Comparison of ENCODE assay signal across 7 mouse cellular contexts in genomic region chr15:86213753-86214548, GRCm38 (mm10). TPM values are rescaled to one million over a fixed set of nuclear protein-coding genes. Genes with fewer than 3 reads are reported as not detected.
DNase-seq lines count a peak whose midpoint lies in the region; ATAC-seq and TF ChIP-seq lines count a peak whose summit lies in the region.

Gene Tbc1d22a, plus strand, starts transcription at chr15:86214459.

- peak; percentile 92 for ATAC-seq in embryonic facial prominence, embryonic 12.5 days (ENCODE audit: insufficient number of reproducible peaks, insufficient read depth, low FRiP score, low TSS enrichment)
- peak; percentile 84 for ATAC-seq in limb, embryonic 12.5 days (ENCODE audit: insufficient number of reproducible peaks, insufficient read depth, low FRiP score, low TSS enrichment, low read depth)
- peak; percentile 95 for ATAC-seq in midbrain, embryonic 15.5 days (replicated peaks)

- peaks cover 13% of the 10 kb centered on the region for H3K4me1 ChIP-seq in embryonic facial prominence, embryonic 12.5 days
- H3K4me1 ChIP-seq in kidney, adult 2 months (ENCODE audit: control insufficient read depth, insufficient read depth, low read length): peaks cover 3% of the 10 kb centered on the region; the same call in 1 of the 2 replicates
- peaks cover 19% of the 10 kb centered on the region for H3K4me1 ChIP-seq in limb, embryonic 12.5 days (replicated peaks)
- peaks cover 28% of the 10 kb centered on the region for H3K4me1 ChIP-seq in midbrain, embryonic 15.5 days
- H3K4me1 ChIP-seq in spleen, adult 2 months (ENCODE audit: control insufficient read depth, insufficient read depth, insufficient read length): peaks cover 4% of the 10 kb centered on the region; the same call in 1 of the 2 replicates

- no peaks in the 10 kb centered on the region for H3K9me3 ChIP-seq in embryonic facial prominence, embryonic 12.5 days
- no peaks in the 10 kb centered on the region for H3K9me3 ChIP-seq in limb, embryonic 12.5 days
- H3K9me3 ChIP-seq in midbrain, embryonic 15.5 days: no peaks in the 10 kb centered on the region

- H3K4me2 ChIP-seq in embryonic facial prominence, embryonic 12.5 days (replicated peaks): peak within 1 kb of the TSS; percentile 98
- peak within 1 kb of the TSS; percentile 99 for H3K4me2 ChIP-seq in limb, embryonic 12.5 days
- H3K4me2 ChIP-seq in midbrain, embryonic 15.5 days: peak within 1 kb of the TSS; percentile 98

- DNase-seq in adrenal gland, postnatal 25 days: peak; percentile 92
- DNase-seq in heart, adult 18-20 months: peak; percentile 94 to 97
- DNase-seq in kidney, adult 2 months: peak; percentile 95
- DNase-seq in spleen, adult 2 months (ENCODE audit: low read depth in 1 of 2, low spot score in 2 of 2): peak; percentile 81 to 90

- no peaks in the 10 kb centered on the region for H3K27me3 ChIP-seq in embryonic facial prominence, embryonic 12.5 days
- no peaks in the 10 kb centered on the region for H3K27me3 ChIP-seq in kidney, adult 2 months (replicated peaks; ENCODE audit: control insufficient read depth, insufficient read depth, low read length)
- no peaks in the 10 kb centered on the region for H3K27me3 ChIP-seq in limb, embryonic 12.5 days
- no peaks in the 10 kb centered on the region for H3K27me3 ChIP-seq in midbrain, embryonic 15.5 days (replicated peaks)
- no peaks in the 10 kb centered on the region for H3K27me3 ChIP-seq in spleen, adult 2 months (ENCODE audit: control insufficient read depth, insufficient read depth, low read length)

- H3K4me3 ChIP-seq in embryonic facial prominence, embryonic 12.5 days: peak within 1 kb of the TSS; percentile 87
- H3K4me3 ChIP-seq in kidney, adult 2 months (ENCODE audit: insufficient read depth, low read depth, low read length): peak within 1 kb of the TSS; percentile 80
- peak within 1 kb of the TSS; percentile 75 for H3K4me3 ChIP-seq in limb, embryonic 12.5 days (replicated peaks)
- H3K4me3 ChIP-seq in midbrain, embryonic 15.5 days: peak within 1 kb of the TSS; percentile 90
- H3K4me3 ChIP-seq in spleen, adult 2 months (ENCODE audit: extremely low read depth, insufficient read depth, insufficient read length): peak within 1 kb of the TSS; percentile 93

- H3K9ac ChIP-seq in embryonic facial prominence, embryonic 12.5 days: peak within 1 kb of the TSS; percentile 87
- peak within 1 kb of the TSS; percentile 77 for H3K9ac ChIP-seq in limb, embryonic 12.5 days (replicated peaks)
- H3K9ac ChIP-seq in midbrain, embryonic 15.5 days: peak within 1 kb of the TSS; percentile 91

- no peak for TF ChIP-seq CTCF in kidney, adult 2 months (conservative IDR thresholded peaks at IDR 0.05; ENCODE audit: insufficient read depth, insufficient read length, low read depth, low read length)
- TF ChIP-seq CTCF in spleen, adult 2 months (IDR thresholded peaks at IDR 0.05; ENCODE audit: extremely low read depth, insufficient read depth, insufficient read length, insufficient replicate concordance): no peak

- H3K27ac ChIP-seq in embryonic facial prominence, embryonic 12.5 days: peak within 1 kb of the TSS; percentile 85
- H3K27ac ChIP-seq in kidney, adult 2 months (ENCODE audit: insufficient read depth, low read depth, low read length): peak within 1 kb of the TSS; percentile 69
- peak within 1 kb of the TSS; percentile 89 for H3K27ac ChIP-seq in limb, embryonic 12.5 days
- peak within 1 kb of the TSS; percentile 93 for H3K27ac ChIP-seq in midbrain, embryonic 15.5 days
- peak within 1 kb of the TSS; percentile 92 for H3K27ac ChIP-seq in spleen, adult 2 months (ENCODE audit: insufficient read depth, low read length)

- H3K36me3 ChIP-seq in embryonic facial prominence, embryonic 12.5 days: no peaks in the 10 kb centered on the region
- no peaks in the 10 kb centered on the region for H3K36me3 ChIP-seq in kidney, adult 2 months (ENCODE audit: control insufficient read depth, insufficient read depth, low read length)
- no peaks in the 10 kb centered on the region for H3K36me3 ChIP-seq in limb, embryonic 12.5 days
- no peaks in the 10 kb centered on the region for H3K36me3 ChIP-seq in midbrain, embryonic 15.5 days (replicated peaks)
- H3K36me3 ChIP-seq in spleen, adult 2 months (ENCODE audit: control insufficient read depth, insufficient read depth, low read length): peaks cover 2% of the 10 kb centered on the region; the same call in 1 of the 2 replicates

- peak; percentile 79 for TF ChIP-seq POLR2A in kidney, adult 2 months (IDR thresholded peaks at IDR 0.05; ENCODE audit: low read depth, low read length)
- peak; percentile 80 for TF ChIP-seq POLR2A in spleen, adult 2 months (IDR thresholded peaks at IDR 0.05; ENCODE audit: low read depth, low read length)

- under 1% methylated on average over 64 of the region's 64 CpGs for WGBS in embryonic facial prominence, embryonic 12.5 days
- WGBS in kidney, adult 2 months: under 1% methylated on average over 64 of the region's 64 CpGs
- WGBS in limb, embryonic 12.5 days: under 1% methylated on average over 64 of the region's 64 CpGs
- WGBS in midbrain, embryonic 15.5 days: under 1% methylated on average over 64 of the region's 64 CpGs
- under 1% methylated on average over 64 of the region's 64 CpGs for WGBS in spleen, adult 2 months

RNA-seq across cellular contexts. Expression of gene Tbc1d22a, which starts in this region (rescaled TPM):
- 24.7 and 33.8 TPM in 2 replicates for total RNA-seq in adrenal gland, postnatal 25 days (2021)
- 11.7 and 13.0 TPM in 2 replicates for polyA plus RNA-seq in embryonic facial prominence, embryonic 12.5 days (2016; fragmentation: Nextera tagmentation; extraction: Ambion mirVana)
- total RNA-seq in heart, adult 18-20 months (2021): 10 to 100 TPM; 25.7 to 26.0 TPM
- polyA plus RNA-seq in kidney, adult 2 months (2012; rRNA removed): 31.7 and 34.5 TPM in 2 replicates
- 11.2 and 12.1 TPM in 2 replicates for polyA plus RNA-seq in limb, embryonic 12.5 days (2016; fragmentation: Nextera tagmentation; extraction: Ambion mirVana)
- polyA plus RNA-seq in midbrain, embryonic 15.5 days (2015; fragmentation: Nextera tagmentation; extraction: Ambion mirVana): 14.3 and 15.1 TPM in 2 replicates
- 28.1 and 32.3 TPM in 2 replicates for polyA plus RNA-seq in spleen, adult 2 months (2012; rRNA removed)

Comparison
In these comparisons a context has a peak if more than half of its experiments do, and no peak if none do; other contexts are left out.
1. Peak in every context shown above with its lines: DNase-seq, ATAC-seq, H3K4me3 ChIP-seq and H3K27ac ChIP-seq.